Mouse (Mus musculus) thymus, adult 2 months (tissue): ENCODE measurements around the gene Pqlc3.

Experiments
- CTCF ChIP-seq: fragments of 200-500 bp; IDR thresholded peaks from 2 replicates; pipeline ENCODE4 v1.5.1; 2012; ENCODE audit warnings: mild to moderate bottlenecking, control low read depth, low read length, moderate library complexity, borderline replicate concordance; ENCODE audit not compliant: control insufficient read depth, poor library complexity, insufficient read depth; ENCODE audit errors: extremely low read depth
- POLR2A ChIP-seq: fragments of 200-500 bp; IDR thresholded peaks from 2 replicates; pipeline ENCODE4 v1.6.1; 2012; ENCODE audit warnings: mild to moderate bottlenecking, low read length, control low read depth, moderate library complexity; ENCODE audit not compliant: control insufficient read depth, poor library complexity, insufficient read depth; ENCODE audit errors: extremely low read depth

GRCm38 (mm10) chr12:17001211-17001610 lies 1.0 kb upstream of the Pqlc3 start:
- TF ChIP-seq CTCF (no peak), POLR2A (no peak)
